Comparison of ENCODE assay signal across 9 mouse cellular contexts in genomic region chr10:74935016-74935415, GRCm38 (mm10). TPM values are rescaled to one million over a fixed set of nuclear protein-coding genes. Genes with fewer than 3 reads are reported as not detected.
DNase-seq lines count a peak whose midpoint lies in the region; ATAC-seq and TF ChIP-seq lines count a peak whose summit lies in the region.
"Had no signal": no experiment of that assay in that cellular context is flagged by ENCODE, and none has a peak within 500 bp of the region (broad histone marks: within the 10 kb centered on the region; RNA-seq: fewer than 3 reads in every experiment).

No protein-coding gene starts in this region.

- intact Hi-C loops in left cerebral cortex, adult 2 months (cut with DNase I) = loop anchor here (5.0 kb wide), 1 partner anchor 217 kb away; no protein-coding TSS in a partner anchor
- intact Hi-C loops in left cerebral cortex, postnatal 36 days (cut with DNase I) = loop anchor here (5.0 kb wide), 1 partner anchor 217 kb away; no protein-coding TSS in a partner anchor

- peak; percentile 19 to 21 for DNase-seq in cerebellum, adult 2 months
- no peak for DNase-seq in cerebellum, adult 11 months
- peak in 1 of 2 experiments; percentile 37 for DNase-seq in left cerebral cortex, adult 2 months (ENCODE audit: extremely low spot score in 1 of 2, low spot score in 2 of 2)
- DNase-seq in left cerebral cortex, postnatal 36 days (ENCODE audit: low spot score in 2 of 2) = no peak
- DNase-seq in lung, postnatal 0 days (ENCODE audit: low spot score) = peak; percentile 27
- DNase-seq in thymus, postnatal 14 days = no peak

- no peaks in the 10 kb centered on the region for H3K9me3 ChIP-seq in lung, postnatal 0 days (ENCODE audit: low read length)
- H3K9me3 ChIP-seq: limb, embryonic 15.5 days had no signal

- 0 out of 2 replicates have a peak, but pooled peaks cover 4% of the 10 kb centered on the region for H3K4me1 ChIP-seq in cerebellum, adult 2 months (ENCODE audit: control insufficient read depth, insufficient read depth, low read length)
- H3K4me1 ChIP-seq in bone marrow, adult 2 months (ENCODE audit: control insufficient read depth, insufficient read depth, low read length) = no peaks in the 10 kb centered on the region
- no peaks in the 10 kb centered on the region for H3K4me1 ChIP-seq in lung, postnatal 0 days (ENCODE audit: insufficient read depth, low read depth, low read length)
- H3K4me1 ChIP-seq: limb, embryonic 15.5 days had no signal

- TF ChIP-seq POLR2A in cerebellum, adult 2 months (IDR thresholded peaks at IDR 0.05; ENCODE audit: borderline replicate concordance, insufficient read depth, low read length) = no peak
- no peak for TF ChIP-seq POLR2A in bone marrow, adult 2 months (IDR thresholded peaks at IDR 0.05; ENCODE audit: borderline replicate concordance, control insufficient read depth, low read depth, low read length)

- no peak for TF ChIP-seq EP300 in lung, postnatal 0 days (IDR thresholded peaks at IDR 0.05)

- H3K27me3 ChIP-seq in cerebellum, adult 2 months (ENCODE audit: control insufficient read depth, insufficient read depth, low read length) = no peaks in the 10 kb centered on the region
- H3K27me3 ChIP-seq in lung, postnatal 0 days (replicated peaks; ENCODE audit: insufficient read depth, low read length) = no peaks in the 10 kb centered on the region
- H3K27me3 ChIP-seq: limb, embryonic 15.5 days had no signal

- peak; percentile 45; the same call in 1 of the 2 replicates for TF ChIP-seq CTCF in cerebellum, adult 2 months (IDR thresholded peaks at IDR 0.05; ENCODE audit: borderline replicate concordance, insufficient read depth, low read depth, low read length)
- peak; percentile 46 for TF ChIP-seq CTCF in left cerebral cortex, adult 2 months (IDR thresholded peaks at IDR 0.05)
- peak; percentile 43; the same call in 1 of the 2 replicates for TF ChIP-seq CTCF in bone marrow, adult 2 months (IDR thresholded peaks at IDR 0.05; ENCODE audit: control insufficient read depth, insufficient read depth, low read length)
- peak; percentile 60 for TF ChIP-seq CTCF in lung, postnatal 0 days (IDR thresholded peaks at IDR 0.05)

- H3K9ac ChIP-seq in lung, postnatal 0 days (replicated peaks; ENCODE audit: low read depth) = no peak overlapping the region
- H3K9ac ChIP-seq: limb, embryonic 15.5 days had no signal

- ATAC-seq in lung, postnatal 0 days = peak; percentile 33; the same call in 1 of the 2 replicates
- ATAC-seq in erythroblast, adult 5-6 weeks (replicated peaks; ENCODE audit: low FRiP score, poor library complexity, severe bottlenecking) = no peak

- H3K4me3 ChIP-seq in cerebellum, adult 2 months (replicated peaks; ENCODE audit: insufficient read depth, low read depth, low read length) = no peak overlapping the region
- no peak overlapping the region for H3K4me3 ChIP-seq in left cerebral cortex, adult 2 months
- H3K4me3 ChIP-seq in bone marrow, adult 2 months (replicated peaks; ENCODE audit: control insufficient read depth, low read depth, low read length) = no peak overlapping the region
- no peak overlapping the region for H3K4me3 ChIP-seq in lung, postnatal 0 days (ENCODE audit: low read depth, low read length)
- H3K4me3 ChIP-seq: limb, embryonic 15.5 days had no signal

- no peak overlapping the region for H3K27ac ChIP-seq in cerebellum, adult 2 months (ENCODE audit: insufficient read depth, low read length)
- H3K27ac ChIP-seq in left cerebral cortex, adult 2 months = no peak overlapping the region
- H3K27ac ChIP-seq in bone marrow, adult 2 months (ENCODE audit: control insufficient read depth, insufficient read depth, low read depth, low read length, poor library complexity) = no peak overlapping the region
- no peak overlapping the region for H3K27ac ChIP-seq in lung, postnatal 0 days (ENCODE audit: low read length)
- H3K27ac ChIP-seq: limb, embryonic 15.5 days had no signal

- WGBS in cerebellum, adult 2 months = 23% methylated on average over 6 of the region's 6 CpGs
- 29% methylated on average over 6 of the region's 6 CpGs for WGBS in bone marrow, adult 2 months
- WGBS in lung, postnatal 0 days = 25% methylated on average over 6 of the region's 6 CpGs

- no peaks in the 10 kb centered on the region for H3K36me3 ChIP-seq in lung, postnatal 0 days (ENCODE audit: insufficient read depth, low read length)
- H3K36me3 ChIP-seq: limb, embryonic 15.5 days had no signal

- H3K4me2 ChIP-seq in lung, postnatal 0 days (replicated peaks; ENCODE audit: low read depth, low read length) = no peak overlapping the region
- H3K4me2 ChIP-seq: limb, embryonic 15.5 days had no signal

RNA-seq across cellular contexts. Expression of gene Gnaz, which starts 32.0 kb away (rescaled TPM):
- 41.0 and 44.1 TPM in 2 replicates for polyA plus RNA-seq in cerebellum, adult 2 months (2012; rRNA removed)
- total RNA-seq in left cerebral cortex, adult 2 months (2021) = 100 to 1,000 TPM; 114 to 124 TPM
- 100 to 1,000 TPM; 120 to 122 TPM for total RNA-seq in left cerebral cortex, postnatal 36 days (2021)
- polyA plus RNA-seq in bone marrow, adult 2 months (2011; ENCODE audit: insufficient read depth, insufficient read length, low replicate concordance, missing spikeins) = 11.6 and 20.9 TPM in 2 replicates
- polyA plus RNA-seq in lung, postnatal 0 days (2015; fragmentation: Nextera tagmentation; extraction: Ambion mirVana) = 2.2 TPM in 2 replicates
- 0.63 TPM in 1 of 2 replicates, not detected in the other for total RNA-seq in erythroblast, adult 5-6 weeks (2015; ENCODE audit: low replicate concordance)
- total RNA-seq in erythroblast, adult 5-6 weeks (2017; ENCODE audit: low replicate concordance) = 0.51 and 0.70 TPM in 2 replicates

Comparison
In these comparisons a context has a peak if more than half of its experiments do, and no peak if none do; other contexts are left out.
1. DNase-seq: peak in cerebellum, adult 2 months (2 of 2) and lung, postnatal 0 days (single experiment); none in cerebellum, adult 11 months (single experiment), left cerebral cortex, postnatal 36 days (0 of 2) and thymus, postnatal 14 days (single experiment).
2. RNA of gene Gnaz, which starts 32.0 kb away (total RNA-seq): 114 to 124 TPM in left cerebral cortex, adult 2 months and 120 to 122 TPM in left cerebral cortex, postnatal 36 days; 0.51 to 0.70 TPM in erythroblast, adult 5-6 weeks; every median in the first group is over 10 times any median in the second.
3. Peak in every context shown above with its lines, with median percentiles within 50 percentile points of each other: CTCF ChIP-seq.